Mouse (Mus musculus) liver, postnatal 0 days (tissue): Measurements from ENCODE around the gene Pmel.

Source experiments
- CTCF ChIP-seq: sonication (generic); IDR thresholded peaks from 2 replicates; pipeline ENCODE4 v1.5.1; 2016; ENCODE audit warnings: antibody characterized with exemption, low read depth
- EP300 ChIP-seq: IDR thresholded peaks from 2 replicates; pipeline ENCODE4 v1.6.1; 2016; ENCODE audit warnings: antibody characterized with exemption, low read depth, mild to moderate bottlenecking

- no peak for TF ChIP-seq CTCF
- TF ChIP-seq EP300: no peak
Measured at GRCm38 (mm10) chr10:128746972-128747645, 43.1 kb downstream of the Pmel start.
